Mouse (Mus musculus) midbrain, embryonic 14.5 days (tissue): Measurements from ENCODE around the gene Mthfd1l. TPM values are rescaled to one million over a fixed set of nuclear protein-coding genes. Genes with fewer than 3 reads are reported as not detected.

Experiments
- ATAC-seq: fragments of 200-750 bp; cut with Nextera tagmentation; 2 replicates; pipeline ENCODE4 v1.8.0; 2017; ENCODE audit warnings: moderate number of reproducible peaks, moderate library complexity; ENCODE audit not compliant: low FRiP score, low TSS enrichment
- DNase-seq: peaks from one replicate; pipeline ENCODE4 v3.0.0-alpha.2; 2015
- H3K27ac ChIP-seq: fragments of 300-500 bp; sonication (generic); replicated peaks from 2 replicates; pipeline ENCODE4 v1.5.1; 2014; ENCODE audit warnings: mild to moderate bottlenecking, low read depth, low read length, moderate library complexity
- H3K27me3 ChIP-seq: fragments of 300-500 bp; sonication (generic); 2 replicates; pipeline ENCODE4 v1.6.1; 2014; ENCODE audit warnings: low read length, control low read depth, mixed read lengths; ENCODE audit not compliant: control insufficient read depth, insufficient read depth
- H3K36me3 ChIP-seq: fragments of 300-500 bp; sonication (generic); 2 replicates; pipeline ENCODE4 v1.6.1; 2014; ENCODE audit warnings: low read length, control low read depth; ENCODE audit not compliant: control insufficient read depth, insufficient read depth
- H3K4me1 ChIP-seq: fragments of 300-500 bp; sonication (generic); 2 replicates; pipeline ENCODE4 v1.6.1; 2014; ENCODE audit warnings: mild to moderate bottlenecking, antibody characterized with exemption, low read length, control low read depth; ENCODE audit not compliant: control insufficient read depth, insufficient read depth
- H3K4me2 ChIP-seq: fragments of 300-500 bp; sonication (generic); 2 replicates; pipeline ENCODE4 v1.6.1; 2014; ENCODE audit warnings: mild to moderate bottlenecking, low read length, moderate library complexity
- H3K4me3 ChIP-seq: fragments of 300-500 bp; sonication (generic); replicated peaks from 2 replicates; pipeline ENCODE4 v1.5.1; 2014; ENCODE audit warnings: low read depth, low read length
- H3K9ac ChIP-seq: fragments of 300-500 bp; sonication (generic); replicated peaks from 2 replicates; pipeline ENCODE4 v1.6.1; 2014; ENCODE audit warnings: mild to moderate bottlenecking, low read length, moderate library complexity
- H3K9me3 ChIP-seq: fragments of 300-500 bp; sonication (generic); 2 replicates; pipeline ENCODE4 v1.6.1; 2016; ENCODE audit warnings: low read length, control low read depth, mixed read lengths; ENCODE audit not compliant: control insufficient read depth
- WGBS: fragments of 180-500 bp; shearing (Covaris S2); extraction: QIAGEN DNeasy Blood & Tissue Kit; methylation state at CpG from one replicate; pipeline ENCODE4 v1.1.7; 2014; 5-methylcytosine and 5-hydroxymethylcytosine counted together
- polyA plus RNA-seq: library from polyadenylated mRNA; unstranded; fragments of >200 nt; fragmentation: Nextera tagmentation; extraction: Ambion mirVana; gene quantifications from 2 replicates; pipeline ENCODE4 v1.2.1, GENCODE M21; 2014

The Mthfd1l gene
- polyA plus RNA-seq, 1 experiment from 2014 or later, result 6.4 TPM

GRCm38 (mm10) chr10:4046496-4046895 lies 73.6 kb downstream of the Mthfd1l start:
- Histone ChIP-seq H3K27me3 (no peaks in the 10 kb centered on the region), H3K9ac (no peak overlapping the region), H3K4me1 (no peaks in the 10 kb centered on the region), H3K27ac (no peak overlapping the region), H3K4me3 (no peak overlapping the region), H3K36me3 (no peaks in the 10 kb centered on the region), H3K9me3 (no peaks in the 10 kb centered on the region), H3K4me2 (no peak overlapping the region)
- 82% methylated on average over 4 of the region's 4 CpGs for WGBS
- DNase-seq (no peak), ATAC-seq (no peak)

- H3K9me3 ChIP-seq, result no peaks in the 10 kb centered on the region
- no peaks in the 10 kb centered on the region for H3K36me3 ChIP-seq
- H3K9ac ChIP-seq, result no peak overlapping the region
- no peaks in the 10 kb centered on the region for H3K27me3 ChIP-seq
- no peak overlapping the region for H3K27ac ChIP-seq
- no peak overlapping the region for H3K4me3 ChIP-seq
- WGBS, result 78% methylated on average over 6 of the region's 6 CpGs
- no peak overlapping the region for H3K4me2 ChIP-seq
- H3K4me1 ChIP-seq, result no peaks in the 10 kb centered on the region
- DNase-seq, result no peak
- ATAC-seq, result no peak
Measured at GRCm38 (mm10) chr10:4047666-4048065, 74.7 kb downstream of the Mthfd1l start.

DNA sequence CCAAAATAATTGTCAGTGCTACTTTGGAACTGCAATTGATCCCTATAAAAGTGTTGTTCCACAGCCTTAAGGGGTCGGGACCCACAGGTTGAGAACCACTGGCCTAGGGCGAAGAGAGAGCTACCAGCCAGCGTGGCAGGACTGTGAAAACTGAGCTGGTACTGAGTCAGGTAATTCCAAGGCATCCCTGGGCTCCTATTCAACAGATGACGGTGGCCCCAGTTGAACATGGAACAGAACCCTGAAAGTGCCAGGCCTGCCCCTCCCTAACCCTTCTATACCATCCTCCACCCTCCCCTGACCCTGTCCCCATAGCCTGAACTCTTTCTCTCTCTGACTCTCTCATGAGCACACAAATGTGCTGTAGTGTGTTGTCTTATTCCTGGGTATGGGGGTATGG lies 77.3 kb downstream of the Mthfd1l start:
- H3K27me3 ChIP-seq, result no peaks in the 10 kb centered on the region
- no peak overlapping the region for H3K27ac ChIP-seq
- H3K4me3 ChIP-seq, result no peak overlapping the region
- H3K4me2 ChIP-seq, result no peak overlapping the region
- no peaks in the 10 kb centered on the region for H3K4me1 ChIP-seq
- no peak for DNase-seq
- H3K9ac ChIP-seq, result no peak overlapping the region
- 92% methylated on average over 4 of the region's 4 CpGs for WGBS
- ATAC-seq, result no peak
- H3K36me3 ChIP-seq, result no peaks in the 10 kb centered on the region
- no peaks in the 10 kb centered on the region for H3K9me3 ChIP-seq

DNA sequence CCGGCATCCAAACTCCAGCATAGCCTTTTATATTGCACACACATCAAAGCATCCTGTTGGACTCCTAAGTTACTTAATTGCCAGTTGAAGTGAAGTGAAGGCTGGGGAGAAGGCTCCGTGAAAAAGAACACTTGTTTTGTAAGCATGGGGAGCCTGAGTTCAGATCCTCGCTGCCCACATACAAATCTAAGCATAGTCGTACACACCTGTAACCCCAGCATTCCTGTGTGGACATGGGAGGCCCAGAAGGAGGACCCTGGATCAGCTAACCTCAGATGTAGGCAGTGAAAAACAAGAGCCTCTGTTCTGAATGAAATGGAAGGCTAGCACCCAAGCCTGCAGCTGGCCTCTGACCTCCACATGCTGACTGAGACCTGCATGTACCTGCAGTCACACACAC lies 79.8 kb downstream of the Mthfd1l start:
- no peak overlapping the region for H3K4me3 ChIP-seq
- no peaks in the 10 kb centered on the region for H3K27me3 ChIP-seq
- H3K27ac ChIP-seq, result no peak overlapping the region
- no peaks in the 10 kb centered on the region for H3K36me3 ChIP-seq
- no peaks in the 10 kb centered on the region for H3K4me1 ChIP-seq
- DNase-seq (no peak), ATAC-seq (no peak)
- H3K4me2 ChIP-seq, result no peak overlapping the region
- H3K9ac ChIP-seq, result no peak overlapping the region
- WGBS, result 89% methylated on average over 4 of the region's 4 CpGs
- H3K9me3 ChIP-seq, result no peaks in the 10 kb centered on the region

DNA sequence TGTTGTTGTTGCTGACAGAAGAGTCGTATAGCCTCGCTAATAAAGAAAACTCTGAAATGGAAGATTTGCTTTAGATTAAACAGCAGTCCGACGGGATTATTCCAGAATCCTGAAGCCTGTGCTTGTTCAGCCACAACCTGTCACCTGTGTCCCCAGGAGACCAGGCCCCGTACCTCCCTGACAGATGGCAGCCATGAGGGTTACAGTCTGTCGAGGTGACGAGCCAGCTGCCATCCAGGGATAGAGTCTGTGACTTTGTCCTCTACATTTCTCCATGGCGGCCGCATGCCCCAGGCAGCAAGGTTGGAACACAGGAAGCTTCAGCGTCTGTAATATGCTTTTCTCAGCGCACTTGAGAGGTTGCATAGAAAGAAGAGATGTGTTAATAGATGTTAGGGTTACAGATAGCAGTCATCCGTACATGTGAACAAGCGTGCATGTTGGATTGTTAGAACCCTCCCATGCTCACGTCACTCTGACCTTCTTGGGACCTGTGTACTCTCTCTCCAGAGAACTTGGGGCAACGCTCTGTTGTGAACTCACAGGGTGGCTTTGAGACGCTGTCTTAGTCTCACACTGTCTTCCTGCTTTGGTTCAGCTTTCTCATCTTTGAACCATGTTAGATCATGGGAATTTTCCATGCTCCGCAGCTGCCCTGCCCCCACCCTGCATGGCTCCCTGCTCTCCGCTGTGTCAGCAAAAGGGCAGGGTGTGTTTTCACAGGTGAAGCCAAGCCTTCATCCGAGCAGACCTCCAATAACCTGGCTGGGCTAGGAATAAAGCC lies 80.6 kb downstream of the Mthfd1l start:
- Histone ChIP-seq H3K4me3 (no peak overlapping the region), H3K9me3 (no peaks in the 10 kb centered on the region), H3K9ac (no peak overlapping the region), H3K27me3 (no peaks in the 10 kb centered on the region), H3K4me1 (no peaks in the 10 kb centered on the region), H3K27ac (no peak overlapping the region), H3K4me2 (no peak overlapping the region), H3K36me3 (no peaks in the 10 kb centered on the region)
- 82% methylated on average over 19 of the region's 19 CpGs for WGBS
- ATAC-seq, result peak; percentile 46; the same call in 1 of the 2 replicates
- DNase-seq, result peak; percentile 6

- H3K27me3 ChIP-seq, result no peaks in the 10 kb centered on the region
Measured at GRCm38 (mm10) chr10:4054589-4054988, 81.7 kb downstream of the Mthfd1l start.

DNA sequence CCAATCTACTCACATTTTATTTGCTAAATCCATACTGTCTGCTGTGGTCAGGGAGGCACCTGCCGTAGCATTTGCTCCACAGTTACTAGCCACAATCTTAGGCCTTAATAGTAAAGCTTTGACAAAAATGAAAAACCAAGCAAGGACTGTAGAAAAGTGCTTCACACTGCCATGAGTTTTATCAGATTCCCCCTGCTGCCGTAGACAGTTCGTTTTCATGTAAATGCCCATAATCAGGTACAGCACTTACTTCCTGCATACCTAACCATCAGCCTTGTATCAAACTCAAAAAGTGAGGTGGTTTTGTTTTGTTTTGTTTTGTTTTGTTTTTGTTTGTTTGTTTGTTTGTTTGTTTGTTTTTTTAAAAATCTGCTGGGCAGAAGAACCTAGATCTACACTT lies 84.5 kb downstream of the Mthfd1l start:
- H3K4me2 ChIP-seq, result no peak overlapping the region
- DNase-seq (no peak), ATAC-seq (no peak)
- no peaks in the 10 kb centered on the region for H3K9me3 ChIP-seq
- H3K27ac ChIP-seq, result no peak overlapping the region
- no peaks in the 10 kb centered on the region for H3K36me3 ChIP-seq
- H3K9ac ChIP-seq, result no peak overlapping the region
- H3K27me3 ChIP-seq, result no peaks in the 10 kb centered on the region
- H3K4me1 ChIP-seq, result no peaks in the 10 kb centered on the region
- H3K4me3 ChIP-seq, result no peak overlapping the region
- WGBS, result 97% methylated on average over 3 of the region's 3 CpGs

More at GRCm38 (mm10) chr10:4054589-4054988, 81.7 kb downstream of the Mthfd1l start:
- ATAC-seq, result no peak
- H3K4me3 ChIP-seq, result no peak overlapping the region
- no peak for DNase-seq
- no peaks in the 10 kb centered on the region for H3K36me3 ChIP-seq
- no peaks in the 10 kb centered on the region for H3K4me1 ChIP-seq
- H3K27ac ChIP-seq, result no peak overlapping the region
- H3K9ac ChIP-seq, result no peak overlapping the region
- H3K4me2 ChIP-seq, result no peak overlapping the region
- H3K9me3 ChIP-seq, result no peaks in the 10 kb centered on the region
- 92% methylated on average over 1 of the region's 1 CpGs for WGBS

GRCm38 (mm10) chr10:4057832-4058231 lies 84.9 kb downstream of the Mthfd1l start:
- Histone ChIP-seq H3K4me3 (no peak overlapping the region), H3K27ac (no peak overlapping the region), H3K4me2 (no peak overlapping the region), H3K4me1 (no peaks in the 10 kb centered on the region), H3K27me3 (no peaks in the 10 kb centered on the region), H3K9me3 (no peaks in the 10 kb centered on the region), H3K36me3 (no peaks in the 10 kb centered on the region), H3K9ac (no peak overlapping the region)
- DNase-seq (no peak), ATAC-seq (no peak)
- 61% methylated on average over 5 of the region's 5 CpGs for WGBS
